Mouse (Mus musculus): ENCODE data around the gene Gm17349. TPM values are rescaled to one million over a fixed set of nuclear protein-coding genes. Genes with fewer than 3 reads are reported as not detected.

Gene Gm17349
- polyA plus RNA-seq, 1 experiment from 2014 or later, result not detected

DNA sequence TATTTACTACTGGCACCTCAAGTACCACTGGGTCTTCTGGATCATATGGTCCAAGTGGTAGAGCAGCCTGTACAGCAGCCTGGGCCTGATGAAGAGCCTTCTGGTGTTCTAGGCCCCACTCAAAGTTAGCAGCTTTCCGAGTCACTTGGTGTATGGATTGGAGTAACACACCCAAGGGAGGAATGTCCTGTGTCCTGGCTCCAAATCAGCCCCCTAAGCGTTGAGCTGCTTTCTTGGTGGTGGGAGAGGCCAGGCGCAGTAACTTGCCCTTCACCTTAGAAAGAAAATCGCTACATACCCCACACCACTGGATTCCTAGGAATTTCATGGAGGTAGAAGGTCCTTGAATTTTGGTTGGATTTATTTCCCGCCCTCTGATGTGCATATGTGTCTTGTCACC lies 21.1 kb downstream of the Gm17349 start:
- H3K36me3 ChIP-seq, result no peaks in the 10 kb centered on the region
- no peak overlapping the region for H3K27ac ChIP-seq
- H3K27me3 ChIP-seq (replicated peaks), result no peaks in the 10 kb centered on the region
- no peak overlapping the region for H3K9ac ChIP-seq
- H3K4me3 ChIP-seq (replicated peaks), result no peak overlapping the region
- no peaks in the 10 kb centered on the region for H3K9me3 ChIP-seq
- no peak overlapping the region for H3K4me2 ChIP-seq
- 79% methylated on average over 5 of the region's 5 CpGs for WGBS
- H3K4me1 ChIP-seq, result no peaks in the 10 kb centered on the region
- no peak for ATAC-seq (ENCODE audit: insufficient read depth, low FRiP score, low read depth)

- WGBS, result 90% methylated on average over 7 of the region's 7 CpGs
- Histone ChIP-seq H3K4me1 (peaks cover 5% of the 10 kb centered on the region; the same call in 1 of the 2 replicates), H3K27ac (no peak overlapping the region), H3K4me2 (no peak overlapping the region), H3K27me3 (replicated peaks) (no peaks in the 10 kb centered on the region), H3K9ac (no peak overlapping the region), H3K36me3 (no peaks in the 10 kb centered on the region), H3K4me3 (replicated peaks) (no peak overlapping the region), H3K9me3 (no peaks in the 10 kb centered on the region)
- ATAC-seq (ENCODE audit: insufficient read depth, low FRiP score, low read depth), result no peak
Measured at GRCm38 (mm10) chr15:99682880-99683279, 22.4 kb downstream of the Gm17349 start.

GRCm38 (mm10) chr15:99679008-99679407 lies 26.3 kb downstream of the Gm17349 start:
- no peak overlapping the region for H3K27ac ChIP-seq
- ATAC-seq (ENCODE audit: insufficient read depth, low FRiP score, low read depth), result no peak
- no peaks in the 10 kb centered on the region for H3K9me3 ChIP-seq
- 66% methylated on average over 7 of the region's 7 CpGs for WGBS
- H3K4me3 ChIP-seq (replicated peaks), result no peak overlapping the region
- H3K36me3 ChIP-seq, result no peaks in the 10 kb centered on the region
- no peaks in the 10 kb centered on the region; the same call in 1 of the 2 replicates for H3K27me3 ChIP-seq (replicated peaks)
- H3K4me2 ChIP-seq, result no peak overlapping the region
- no peak overlapping the region for H3K9ac ChIP-seq
- H3K4me1 ChIP-seq, result peaks cover 5% of the 10 kb centered on the region; the same call in 1 of the 2 replicates

GRCm38 (mm10) chr15:99678063-99678800 lies 27.1 kb downstream of the Gm17349 start:
- ATAC-seq (ENCODE audit: insufficient read depth, low FRiP score, low read depth), result no peak
- no peak overlapping the region for H3K27ac ChIP-seq
- no peak overlapping the region for H3K4me2 ChIP-seq
- no peak overlapping the region for H3K9ac ChIP-seq
- peaks cover 7% of the 10 kb centered on the region for H3K27me3 ChIP-seq (replicated peaks)
- peaks cover 5% of the 10 kb centered on the region; the same call in 1 of the 2 replicates for H3K4me1 ChIP-seq
- 15% methylated on average over 13 of the region's 13 CpGs for WGBS
- no peaks in the 10 kb centered on the region for H3K9me3 ChIP-seq
- no peak overlapping the region for H3K4me3 ChIP-seq (replicated peaks)
- no peaks in the 10 kb centered on the region for H3K36me3 ChIP-seq

- ATAC-seq (ENCODE audit: insufficient read depth, low FRiP score, low read depth), result no peak
Measured at GRCm38 (mm10) chr15:99677089-99677488, 28.2 kb downstream of the Gm17349 start.

DNA sequence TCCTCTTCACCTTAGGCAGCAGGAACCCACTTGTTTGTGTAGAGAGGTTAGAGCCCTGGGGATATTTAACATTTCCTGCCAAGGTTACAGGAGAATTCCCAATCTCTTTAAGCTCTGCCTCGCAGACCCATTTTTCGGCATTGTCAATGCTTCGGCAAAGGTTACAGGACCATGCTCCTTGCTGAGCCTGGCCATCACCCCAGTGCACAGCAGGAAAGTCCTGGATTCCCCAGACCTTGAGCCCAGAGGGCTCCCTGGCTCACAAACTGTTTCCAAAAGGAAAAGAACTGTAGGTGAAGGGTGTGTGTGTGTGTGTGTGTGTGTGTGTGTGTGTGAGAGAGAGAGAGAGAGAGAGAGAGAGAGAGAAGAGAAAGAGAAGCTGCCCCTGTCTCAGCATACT lies 30.4 kb downstream of the Gm17349 start:
- peaks cover 10% of the 10 kb centered on the region; the same call in 1 of the 2 replicates for H3K4me1 ChIP-seq
- H3K27ac ChIP-seq, result no peak overlapping the region
- no peak overlapping the region for H3K4me2 ChIP-seq
- H3K9ac ChIP-seq, result no peak overlapping the region
- ATAC-seq (ENCODE audit: insufficient read depth, low FRiP score, low read depth), result no peak
- no peak overlapping the region for H3K4me3 ChIP-seq (replicated peaks)
- no peaks in the 10 kb centered on the region for H3K9me3 ChIP-seq
- peaks cover 26% of the 10 kb centered on the region for H3K27me3 ChIP-seq (replicated peaks)
- 92% methylated on average over 3 of the region's 3 CpGs for WGBS
- no peaks in the 10 kb centered on the region for H3K36me3 ChIP-seq

More at GRCm38 (mm10) chr15:99677089-99677488, 28.2 kb downstream of the Gm17349 start:
- no peak overlapping the region for H3K4me2 ChIP-seq
- H3K9me3 ChIP-seq, result no peaks in the 10 kb centered on the region
- 37% methylated on average over 8 of the region's 8 CpGs for WGBS
- peaks cover 5% of the 10 kb centered on the region; the same call in 1 of the 2 replicates for H3K4me1 ChIP-seq
- no peak overlapping the region for H3K9ac ChIP-seq
- H3K4me3 ChIP-seq (replicated peaks), result no peak overlapping the region
- H3K27ac ChIP-seq, result no peak overlapping the region
- peaks cover 15% of the 10 kb centered on the region for H3K27me3 ChIP-seq (replicated peaks)
- no peaks in the 10 kb centered on the region for H3K36me3 ChIP-seq

- 67% methylated on average over 14 of the region's 14 CpGs for WGBS
- Histone ChIP-seq H3K9me3 (no peaks in the 10 kb centered on the region), H3K4me1 (0 out of 2 replicates have a peak, but pooled peaks cover 5% of the 10 kb centered on the region), H3K27me3 (replicated peaks) (peaks cover 42% of the 10 kb centered on the region), H3K9ac (no peak overlapping the region), H3K36me3 (no peaks in the 10 kb centered on the region), H3K27ac (no peak overlapping the region), H3K4me3 (replicated peaks) (0 out of 2 replicates have a peak overlapping the region, but pooled peaks have one; percentile 2), H3K4me2 (no peak overlapping the region)
- no peak for ATAC-seq (ENCODE audit: insufficient read depth, low FRiP score, low read depth)
Measured at GRCm38 (mm10) chr15:99671783-99672182, 33.5 kb downstream of the Gm17349 start.

GRCm38 (mm10) chr15:99670964-99671670 lies 34.2 kb downstream of the Gm17349 start:
- Histone ChIP-seq H3K36me3 (no peaks in the 10 kb centered on the region), H3K27ac (no peak overlapping the region), H3K4me1 (0 out of 2 replicates have a peak, but pooled peaks cover 5% of the 10 kb centered on the region), H3K9me3 (no peaks in the 10 kb centered on the region), H3K9ac (peak overlapping the region; percentile 25; the same call in 1 of the 2 replicates), H3K27me3 (replicated peaks) (peaks cover 49% of the 10 kb centered on the region), H3K4me3 (replicated peaks) (peak overlapping the region; percentile 51), H3K4me2 (peak overlapping the region; percentile 97)
- no peak for ATAC-seq (ENCODE audit: insufficient read depth, low FRiP score, low read depth)
- WGBS, result 13% methylated on average over 14 of the region's 17 CpGs

DNA sequence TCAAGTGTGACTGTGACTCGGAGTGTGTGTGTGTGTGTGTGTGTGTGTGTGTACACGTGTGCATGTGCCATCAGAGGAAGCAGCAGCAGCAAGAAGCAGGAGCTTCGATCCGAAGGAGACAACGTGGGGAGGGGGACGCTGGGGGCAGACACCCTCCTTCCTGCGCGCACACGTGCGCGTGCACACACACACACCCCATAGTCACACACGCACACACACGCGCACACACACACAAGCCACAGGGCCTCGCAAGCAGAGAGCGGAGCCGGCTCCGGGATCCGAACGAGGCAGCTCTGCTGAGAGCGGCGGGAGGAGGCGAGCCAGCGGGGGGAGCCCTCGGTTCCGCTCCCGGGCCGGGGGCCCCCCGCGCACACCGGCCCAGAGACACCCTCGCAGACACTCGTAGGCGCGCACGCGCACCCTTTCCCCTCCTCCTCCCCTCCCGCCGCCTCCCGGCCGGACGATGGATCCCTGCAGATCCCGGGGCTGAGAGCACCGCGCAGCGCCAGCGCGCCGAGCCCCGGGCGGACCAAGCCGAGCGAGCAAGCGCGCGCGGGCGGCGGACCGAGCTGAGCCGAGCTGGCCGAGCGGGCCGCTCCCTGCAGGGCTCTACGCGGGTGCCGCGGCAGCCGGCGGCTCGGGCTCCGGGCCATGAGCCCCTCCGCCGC lies 35.0 kb downstream of the Gm17349 start, which contains the start of gene Asic1:
Asic1 (plus strand) TSS at position 215 of the 668 bp plus-strand sequence.
- WGBS, result under 1% methylated on average over 60 of the region's 74 CpGs
- H3K27ac ChIP-seq, result no peak within 1 kb of the TSS
- H3K27me3 ChIP-seq (replicated peaks), result peaks cover 55% of the 10 kb centered on the region
- H3K36me3 ChIP-seq, result no peaks in the 10 kb centered on the region
- H3K4me2 ChIP-seq, result peak within 1 kb of the TSS; percentile 97
- H3K9ac ChIP-seq, result peak within 1 kb of the TSS; percentile 25; the same call in 1 of the 2 replicates
- no peaks in the 10 kb centered on the region for H3K9me3 ChIP-seq
- ATAC-seq (ENCODE audit: insufficient read depth, low FRiP score, low read depth), result peak; percentile 67
- 0 out of 2 replicates have a peak, but pooled peaks cover 5% of the 10 kb centered on the region for H3K4me1 ChIP-seq
- peak within 1 kb of the TSS; percentile 51 for H3K4me3 ChIP-seq (replicated peaks)

- peaks cover 14% of the 10 kb centered on the region for H3K4me1 ChIP-seq
- H3K9me3 ChIP-seq, result no peaks in the 10 kb centered on the region
- no peak for ATAC-seq (ENCODE audit: insufficient read depth, low FRiP score, low read depth)
- H3K4me2 ChIP-seq, result no peak overlapping the region
- no peaks in the 10 kb centered on the region for H3K36me3 ChIP-seq
- H3K9ac ChIP-seq, result no peak overlapping the region
- H3K27ac ChIP-seq, result no peak overlapping the region
- WGBS, result 0% methylated on average over 1 of the region's 1 CpGs
- peaks cover 59% of the 10 kb centered on the region for H3K27me3 ChIP-seq (replicated peaks)
- H3K4me3 ChIP-seq (replicated peaks), result no peak overlapping the region
Measured at GRCm38 (mm10) chr15:99669392-99669791, 35.9 kb downstream of the Gm17349 start.

DNA sequence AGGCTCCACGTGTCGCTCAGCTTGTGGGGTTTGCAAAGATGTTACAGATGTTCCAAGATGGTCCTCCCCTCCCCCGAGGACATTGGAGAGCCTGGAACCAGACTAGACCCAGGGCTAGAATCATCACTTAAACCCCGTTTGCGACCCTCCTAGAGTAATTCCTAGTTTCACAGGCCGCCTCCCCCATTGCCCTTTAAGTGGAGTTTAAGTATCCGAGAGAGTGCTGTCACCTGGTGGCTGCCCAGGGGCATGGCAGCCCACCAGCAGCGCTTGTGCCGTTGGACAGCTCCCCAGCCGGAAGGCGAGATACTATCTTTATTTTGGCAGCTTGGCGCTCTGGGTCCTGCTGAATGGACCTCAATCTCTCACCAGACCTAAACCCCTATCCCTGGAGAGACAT lies 36.4 kb downstream of the Gm17349 start:
- 5% methylated on average over 12 of the region's 12 CpGs for WGBS
- Histone ChIP-seq H3K4me1 (peaks cover 19% of the 10 kb centered on the region), H3K9me3 (no peaks in the 10 kb centered on the region), H3K36me3 (no peaks in the 10 kb centered on the region), H3K4me2 (no peak overlapping the region), H3K27ac (no peak overlapping the region), H3K4me3 (replicated peaks) (no peak overlapping the region), H3K27me3 (replicated peaks) (peaks cover 58% of the 10 kb centered on the region), H3K9ac (no peak overlapping the region)
- ATAC-seq (ENCODE audit: insufficient read depth, low FRiP score, low read depth), result no peak

Data from stomach, embryonic 15.5 days (tissue).